Mouse (Mus musculus) activated CD4-positive, CD25-positive, alpha-beta regulatory T cell, adult 4 months (primary cell): ENCODE results near the gene Ptgfrn. TPM values are rescaled to one million over a fixed set of nuclear protein-coding genes. Genes with fewer than 3 reads are reported as not detected.

Experiments
- ATAC-seq: one replicate; pipeline ENCODE4 v1.8.0; 2017
- polyA plus RNA-seq, 2 experiments: library from polyadenylated mRNA; unstranded; fragments of 100-300 nt; shearing (Covaris generic); gene quantifications; one replicate each; pipeline ENCODE4 v1.2.1; 2017

Ptgfrn gene
- polyA plus RNA-seq, 2 experiments from 2014 or later = 1.1 to 1.5 TPM

DNA sequence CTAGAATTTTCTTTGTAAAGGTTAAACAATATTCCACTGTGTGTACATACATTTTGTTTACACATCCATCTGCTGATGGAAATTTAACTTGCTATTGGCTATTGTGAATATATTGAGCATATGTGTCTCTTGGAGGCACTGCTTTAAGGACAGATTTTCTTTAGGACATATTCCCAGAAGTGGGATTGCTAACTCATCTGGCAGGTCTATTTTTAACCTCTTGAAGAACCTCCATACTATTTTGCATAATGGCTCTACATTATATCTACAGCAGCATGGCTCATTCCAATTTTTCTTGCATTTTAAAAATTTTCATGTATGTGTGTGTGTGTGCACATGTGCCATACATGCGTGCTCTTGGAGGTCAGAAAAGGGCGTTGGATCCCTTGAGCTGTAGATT lies 74.1 kb downstream of the Ptgfrn start:
- no peak for ATAC-seq

DNA sequence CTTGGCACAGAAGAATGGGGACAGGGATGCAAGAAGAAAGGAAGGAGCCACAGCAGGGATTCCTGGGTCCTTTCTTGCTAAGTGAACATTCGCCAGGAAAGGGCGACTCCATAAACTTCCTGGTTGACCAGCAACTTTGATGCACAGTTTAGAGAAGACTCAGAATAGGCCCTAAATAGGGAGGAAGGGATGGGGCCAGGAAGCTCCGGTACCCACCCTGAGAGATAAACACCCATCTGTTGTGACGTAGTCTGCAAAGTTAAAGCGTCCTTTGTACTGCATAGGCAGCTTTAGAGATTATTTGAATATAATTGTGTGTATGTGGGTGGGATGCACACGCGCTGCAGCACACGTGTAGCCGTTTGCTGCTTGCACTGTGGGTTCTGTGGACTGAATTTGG lies 75.6 kb downstream of the Ptgfrn start:
- ATAC-seq = no peak

DNA sequence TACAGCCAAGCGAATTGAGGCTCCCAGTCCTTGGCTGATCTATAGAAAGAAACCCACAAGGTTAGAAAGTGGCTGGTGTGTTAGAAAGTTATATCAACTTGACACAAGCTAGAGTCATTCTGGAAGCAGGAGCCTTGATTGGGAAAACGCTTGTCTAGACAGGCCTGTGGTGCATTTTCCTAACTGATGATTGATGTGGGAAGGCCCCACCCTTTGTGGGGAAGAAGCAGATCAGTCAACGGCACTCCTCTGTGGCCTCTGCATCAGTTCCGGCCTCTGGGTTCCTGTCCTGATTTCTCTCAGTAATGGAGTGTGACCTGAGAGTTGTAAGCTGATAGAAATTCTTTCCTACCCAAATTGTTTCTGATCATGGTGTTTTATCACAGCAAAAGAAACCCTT lies 76.4 kb downstream of the Ptgfrn start:
- ATAC-seq = no peak

DNA sequence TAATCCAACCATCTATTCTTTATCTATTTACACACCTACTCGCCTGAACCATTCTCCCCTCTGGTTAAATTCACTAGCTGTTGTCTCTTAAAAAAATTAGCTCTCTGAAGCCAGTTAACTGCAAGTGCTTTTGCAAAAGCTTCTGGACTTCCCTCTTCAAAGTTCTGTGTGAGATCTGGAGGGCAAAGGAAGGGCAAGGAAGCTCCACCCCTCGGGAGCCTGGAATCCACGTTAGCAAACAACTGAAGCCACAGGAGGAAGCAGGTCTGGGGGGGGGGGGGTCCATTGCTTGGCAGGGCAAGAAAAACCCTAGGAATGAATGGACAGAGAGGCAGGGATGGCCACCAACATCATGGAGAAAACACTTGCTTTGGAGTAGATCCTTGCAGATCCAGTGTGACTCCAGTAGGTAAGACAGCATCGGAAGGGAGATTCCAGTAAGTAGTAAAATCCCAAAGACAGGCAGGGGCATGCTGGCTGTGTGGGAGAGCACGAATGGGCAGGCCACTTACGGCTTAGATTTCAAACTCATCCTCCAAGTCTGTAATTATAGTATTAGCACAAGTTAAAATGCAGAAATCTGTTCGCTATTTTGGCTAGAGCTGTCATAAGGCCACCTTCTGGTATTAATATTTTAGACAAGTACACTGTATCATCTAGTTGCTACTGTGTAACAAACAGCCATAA lies 78.5 kb downstream of the Ptgfrn start:
- ATAC-seq = no peak

GRCm38 (mm10) chr3:101030630-101031029 lies 79.4 kb downstream of the Ptgfrn start:
- ATAC-seq = peak; percentile 47

DNA sequence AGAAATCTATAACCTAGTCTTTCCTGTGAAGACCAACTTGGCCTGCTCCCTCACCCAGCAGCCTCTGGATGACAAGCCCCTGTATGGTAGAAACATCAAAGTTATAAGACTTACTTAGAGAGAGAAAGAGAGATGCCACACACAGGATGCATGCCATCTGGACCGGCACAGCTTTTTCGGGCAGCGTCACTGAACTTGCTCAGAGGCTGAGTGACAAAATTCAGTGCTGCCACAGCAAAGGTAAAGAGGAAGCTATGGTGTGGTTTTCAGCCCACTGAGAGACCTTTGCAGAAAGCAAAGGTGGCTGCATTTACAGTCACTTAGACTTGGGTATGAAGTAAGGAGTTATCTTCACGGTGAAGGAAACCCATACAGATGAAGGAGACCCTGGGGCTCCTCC lies 80.7 kb downstream of the Ptgfrn start, which contains the start of gene Cd101:
TSS of gene Cd101 (minus strand) at position 218 of the 400 bp plus-strand sequence.
- peak; percentile 70 for ATAC-seq

DNA sequence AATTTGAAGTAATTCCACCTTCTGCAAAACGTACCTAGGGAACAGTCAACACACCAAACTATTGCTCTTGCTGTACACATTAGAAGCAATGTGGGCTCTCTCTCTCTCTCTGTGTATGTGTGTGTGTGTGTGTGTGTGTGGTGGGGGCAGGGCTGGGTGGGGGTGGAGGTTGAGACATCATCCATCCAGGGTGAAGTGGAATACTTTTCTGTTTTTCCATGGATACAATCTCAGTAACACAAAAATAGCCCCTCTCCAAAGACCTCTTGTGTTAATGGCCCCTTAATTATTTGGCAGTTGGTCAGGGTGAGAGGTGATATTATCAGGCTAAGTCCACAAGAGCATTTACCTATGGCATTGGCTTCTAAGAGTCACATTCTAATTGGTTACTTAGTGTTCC lies 83.3 kb downstream of the Ptgfrn start:
- no peak for ATAC-seq

DNA sequence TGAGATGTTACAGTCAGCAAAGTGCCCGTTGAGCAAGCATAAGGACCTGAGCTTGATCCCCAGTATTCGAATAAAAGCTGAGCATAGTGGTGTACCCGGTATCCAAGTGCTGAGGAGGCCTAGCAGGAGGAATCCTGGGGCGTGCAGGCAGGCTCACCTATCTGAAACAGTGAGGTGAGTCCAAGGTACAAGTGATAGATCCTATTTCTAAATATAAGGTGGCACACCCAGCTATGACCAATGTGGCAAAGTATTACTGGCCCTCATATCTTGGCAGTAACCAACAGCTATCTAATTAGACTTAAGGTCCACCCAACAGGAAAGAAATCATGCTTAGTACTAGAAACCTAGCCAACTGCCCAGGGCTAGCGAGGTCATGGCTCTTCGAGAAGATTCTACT lies 87.1 kb downstream of the Ptgfrn start:
- ATAC-seq = no peak

GRCm38 (mm10) chr3:101021481-101022051 lies 88.5 kb downstream of the Ptgfrn start:
- ATAC-seq = peak; percentile 26

DNA sequence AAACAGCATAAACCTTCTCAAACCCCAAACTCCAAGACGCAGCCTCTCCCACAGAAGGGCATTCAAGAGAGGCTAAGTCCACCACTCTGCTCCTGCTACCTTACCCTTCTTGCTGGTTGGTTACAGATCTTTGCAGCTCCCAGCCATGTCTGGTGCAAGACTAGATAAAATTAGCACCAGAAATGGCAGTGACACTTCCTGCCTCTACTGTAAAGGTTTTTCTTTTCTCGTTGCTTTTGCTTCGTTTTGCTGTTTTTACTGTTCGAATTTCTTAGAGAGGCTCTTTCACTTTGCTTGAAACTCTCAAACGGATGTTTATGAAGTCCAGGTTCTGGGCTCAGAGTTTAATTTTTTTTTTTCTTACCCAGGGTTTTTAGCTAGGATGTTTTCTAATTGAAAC lies 89.0 kb downstream of the Ptgfrn start:
- ATAC-seq = peak; percentile 72

DNA sequence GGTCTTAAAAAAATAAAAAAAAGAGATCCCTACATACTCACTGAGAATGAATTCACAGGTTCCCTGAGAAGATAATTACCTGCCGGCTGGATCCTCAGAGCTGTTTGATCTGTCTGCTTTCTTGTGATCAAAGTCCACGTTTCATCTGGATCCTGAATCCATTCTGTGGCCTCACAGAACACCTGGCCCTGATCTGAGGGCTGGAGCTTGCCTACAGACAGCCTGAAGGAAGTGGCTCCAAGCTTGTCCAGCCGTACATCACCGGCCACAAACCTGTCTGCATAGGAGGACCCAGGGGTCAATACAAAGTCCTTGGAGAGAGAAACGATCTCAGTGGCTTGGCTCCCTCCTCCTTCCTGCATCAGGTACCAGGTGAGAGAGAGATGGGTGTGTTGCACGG lies 91.6 kb downstream of the Ptgfrn start:
- no peak for ATAC-seq

DNA sequence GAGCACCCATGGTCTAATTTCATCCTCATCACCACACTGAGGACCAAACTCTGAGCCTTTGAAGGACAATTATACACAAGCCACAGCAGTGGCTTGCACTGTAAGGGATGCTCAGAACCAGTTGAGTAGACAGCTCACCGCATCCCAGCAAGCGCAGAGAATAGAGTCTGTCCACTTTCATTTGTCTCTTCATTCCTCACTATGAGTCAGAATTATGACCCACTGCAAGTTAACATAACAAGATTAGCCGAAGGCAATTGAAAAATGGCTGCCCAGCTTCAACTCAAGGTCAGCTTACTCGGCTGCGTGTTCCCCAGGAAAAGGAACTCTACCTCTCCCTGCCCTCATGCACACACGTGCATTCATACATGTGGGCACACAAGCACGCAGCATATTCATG lies 94.0 kb downstream of the Ptgfrn start:
- no peak for ATAC-seq

DNA sequence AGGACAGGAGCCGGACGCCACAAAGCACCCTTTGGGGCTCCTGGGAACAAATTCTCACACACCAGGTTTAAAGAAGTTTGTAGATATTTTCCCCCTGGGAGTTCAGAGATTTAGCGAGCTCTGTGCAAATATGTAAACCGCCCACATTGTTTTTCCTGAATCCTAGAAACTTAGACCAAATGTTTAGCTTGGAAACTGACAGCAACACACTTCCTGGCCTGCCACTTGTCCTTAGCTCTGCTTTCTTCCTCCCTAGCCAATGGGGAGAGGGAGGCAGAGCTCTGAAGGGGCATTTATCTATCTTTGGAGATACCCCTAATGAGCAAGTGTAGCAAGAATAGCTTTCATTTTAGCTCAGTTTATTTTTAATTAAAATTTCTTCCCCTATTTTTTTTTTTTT lies 94.8 kb downstream of the Ptgfrn start:
- no peak for ATAC-seq

GRCm38 (mm10) chr3:101013536-101013935 lies 96.5 kb downstream of the Ptgfrn start:
- no peak for ATAC-seq

- no peak for ATAC-seq
Observed at GRCm38 (mm10) chr3:101013005-101013404, 97.1 kb downstream of the Ptgfrn start.

DNA sequence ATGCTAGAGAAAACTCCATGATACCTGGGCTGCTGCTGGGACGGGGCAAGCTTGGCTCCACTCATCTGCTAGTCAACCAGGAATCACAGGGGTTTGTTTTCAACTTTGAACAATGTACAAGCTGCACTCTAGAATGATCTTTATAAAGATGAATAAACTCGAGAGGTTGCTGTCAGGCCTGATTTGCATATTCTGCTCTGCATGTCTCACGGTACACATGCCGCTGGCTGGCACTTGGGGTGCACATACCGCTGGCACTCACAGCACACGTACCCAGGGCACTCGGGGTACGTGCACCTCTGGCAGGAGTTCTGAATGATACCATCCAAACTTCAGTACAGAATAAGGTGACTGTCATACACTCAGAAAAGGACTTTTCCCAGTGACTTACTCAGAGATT lies 97.5 kb downstream of the Ptgfrn start:
- ATAC-seq = peak; percentile 9

DNA sequence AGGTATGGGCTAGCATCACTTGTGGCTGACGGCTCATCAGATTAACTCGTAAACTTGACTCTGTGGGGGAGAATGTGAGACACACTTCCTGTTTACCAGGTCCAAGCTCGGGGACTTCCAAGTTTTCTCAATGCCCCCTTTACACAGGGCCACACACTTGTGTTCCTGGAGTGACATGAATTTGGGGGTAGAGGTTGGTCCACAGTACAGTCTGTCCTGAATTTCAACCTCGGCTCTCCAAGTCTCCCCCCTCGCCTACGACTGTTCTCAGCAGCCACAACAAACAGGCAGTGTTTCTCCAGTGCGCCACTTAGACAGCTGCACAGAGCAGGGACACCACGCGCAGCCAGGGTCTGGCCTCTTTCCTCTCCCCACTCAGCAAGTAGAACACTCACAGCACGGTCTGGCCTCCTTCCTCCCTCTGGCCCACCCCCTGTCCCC lies 97.9 kb downstream of the Ptgfrn start:
- ATAC-seq = peak; percentile 60

- no peak for ATAC-seq
Observed at GRCm38 (mm10) chr3:101011203-101011600, 98.9 kb downstream of the Ptgfrn start.

- peak; percentile 64 for ATAC-seq
Observed at GRCm38 (mm10) chr3:101010589-101011202, 99.4 kb downstream of the Ptgfrn start.

GRCm38 (mm10) chr3:101007112-101007782 lies 102.8 kb downstream of the Ptgfrn start:
- no peak for ATAC-seq

GRCm38 (mm10) chr3:101005392-101005791 lies 104.7 kb downstream of the Ptgfrn start:
- no peak for ATAC-seq

DNA sequence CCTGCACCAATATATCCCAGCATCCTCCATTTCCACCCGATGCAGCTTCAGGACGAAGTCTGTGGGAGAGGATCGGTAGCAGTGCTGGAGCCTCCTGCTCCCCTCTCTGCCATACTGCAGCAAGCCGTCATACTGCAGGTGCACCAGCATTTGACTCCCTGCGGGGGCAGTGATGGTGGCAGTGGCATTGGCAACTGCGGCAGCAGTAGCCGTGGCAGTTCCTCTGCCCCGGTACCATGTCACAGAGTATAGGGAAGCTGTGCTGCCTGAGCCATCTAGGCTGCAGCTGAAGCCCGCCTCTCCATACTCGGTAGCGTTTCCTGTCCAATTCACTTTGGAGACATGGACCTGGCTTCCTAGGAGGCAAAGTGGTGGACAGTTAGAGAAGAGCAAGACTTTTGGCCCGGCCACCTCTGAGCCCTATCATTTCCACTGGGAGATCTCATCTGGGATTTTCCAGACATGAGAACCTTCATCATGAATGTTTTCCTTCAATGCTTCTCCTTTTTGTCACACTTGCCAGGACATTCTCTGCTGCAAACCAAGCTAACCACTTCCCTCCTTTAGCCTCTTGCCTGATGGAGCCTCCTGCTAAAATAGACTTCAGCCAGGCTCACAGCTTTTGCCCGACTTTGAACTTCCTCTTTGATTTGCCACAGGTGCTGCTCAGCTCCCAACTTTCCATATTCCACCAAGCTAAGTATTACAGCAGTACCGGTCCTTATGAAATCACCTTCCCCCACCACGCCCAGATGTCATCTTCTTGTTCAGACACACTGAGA lies 106.3 kb downstream of the Ptgfrn start:
- ATAC-seq = no peak

- ATAC-seq = no peak
Observed at GRCm38 (mm10) chr3:100999732-101000131, 110.3 kb downstream of the Ptgfrn start.
